Mouse (Mus musculus) ES-E14 (cell line): ENCODE data around the gene Prrx2. TPM values are rescaled to one million over a fixed set of nuclear protein-coding genes. Genes with fewer than 3 reads are reported as not detected.

ENCODE experiments used
- DNase-seq: peaks from one replicate; pipeline ENCODE4 v3.0.0-alpha.2; 2013; ENCODE audit warnings: low read depth, low spot score
- H3K27ac ChIP-seq: 2 replicates; pipeline ENCODE4 v1.5.1; 2012; ENCODE audit warnings: low read depth, mild to moderate bottlenecking, low read length, moderate library complexity, mixed read lengths; ENCODE audit not compliant: poor library complexity, insufficient read depth, severe bottlenecking
- H3K36me3 ChIP-seq: 2 replicates; pipeline ENCODE4 v1.6.1; 2012; ENCODE audit warnings: mild to moderate bottlenecking, low read length, moderate library complexity, mixed read lengths; ENCODE audit not compliant: control insufficient read depth, poor library complexity, insufficient read depth, severe bottlenecking
- H3K4me1 ChIP-seq, 2 experiments: fragments of 150-350 bp in 1 of 2; sonication (generic) in 1 of 2; 2 replicates each; pipeline ENCODE4 v1.6.1; 2012; ENCODE audit warnings: low read length in 2 of 2, mild to moderate bottlenecking in 1 of 2, mixed read lengths in 1 of 2; ENCODE audit not compliant: control insufficient read depth in 2 of 2, insufficient read depth in 2 of 2, poor library complexity in 1 of 2
- H3K4me3 ChIP-seq, 2 experiments: fragments of 150-350 bp in 1 of 2; sonication (generic) in 1 of 2; 2 replicates each; pipeline ENCODE4 v1.5.1; 2012; ENCODE audit warnings: low read length in 2 of 2, low read depth in 1 of 2, mild to moderate bottlenecking in 1 of 2, mixed read lengths in 1 of 2; ENCODE audit not compliant: insufficient read depth in 1 of 2, poor library complexity in 1 of 2, severe bottlenecking in 1 of 2
- H3K9ac ChIP-seq: 2 replicates; pipeline ENCODE4 v1.6.1; 2012; ENCODE audit warnings: low read depth, mild to moderate bottlenecking, low read length, mixed read lengths; ENCODE audit not compliant: poor library complexity, insufficient read depth, severe bottlenecking
- H3K9me3 ChIP-seq: fragments of 150-350 bp; sonication (generic); 2 replicates; pipeline ENCODE4 v1.6.1; 2012; ENCODE audit warnings: low read depth, mild to moderate bottlenecking, low read length; ENCODE audit not compliant: control insufficient read depth, insufficient read depth
- CHD2 ChIP-seq: IDR thresholded peaks from 2 replicates; pipeline ENCODE4 v1.6.1; 2014; ENCODE audit warnings: mild to moderate bottlenecking, low read depth, low read length, inconsistent platforms
- HCFC1 ChIP-seq: IDR thresholded peaks from 2 replicates; pipeline ENCODE4 v1.6.1; 2012; ENCODE audit warnings: low read length, inconsistent platforms, borderline replicate concordance; ENCODE audit not compliant: insufficient read depth
- MAFK ChIP-seq: IDR thresholded peaks from 2 replicates; pipeline ENCODE4 v1.6.1; 2014; ENCODE audit warnings: mild to moderate bottlenecking, low read depth, low read length, inconsistent platforms; ENCODE audit not compliant: insufficient read depth
- ZC3H11A ChIP-seq: IDR thresholded peaks from 2 replicates; pipeline ENCODE4 v1.6.1; 2012; ENCODE audit warnings: low read depth, mild to moderate bottlenecking, inconsistent platforms, low read length, borderline replicate concordance
- ZNF384 ChIP-seq: IDR thresholded peaks from 2 replicates; pipeline ENCODE4 v1.6.1; 2012; ENCODE audit warnings: low read depth, low read length, inconsistent platforms
- in situ Hi-C, 2 experiments: fragments of 600-800 bp; cut with MboI; formaldehyde crosslinking; loops; one replicate each; pipeline ENCODE4 v1.15.1; 2025; ENCODE audit warnings: low sequenced_read_pairs in 2 of 2, inconsistent platforms in 1 of 2; ENCODE audit not compliant: unreplicated experiment in 2 of 2
- total RNA-seq: library from RNA; depleted of rRNA; stranded (reverse); fragments of 300-350 nt; gene quantifications from 2 replicates; pipeline ENCODE4 v1.2.3, GENCODE M21; 2012

The Prrx2 gene
- total RNA-seq, 1 experiment, result 16.2 TPM

DNA sequence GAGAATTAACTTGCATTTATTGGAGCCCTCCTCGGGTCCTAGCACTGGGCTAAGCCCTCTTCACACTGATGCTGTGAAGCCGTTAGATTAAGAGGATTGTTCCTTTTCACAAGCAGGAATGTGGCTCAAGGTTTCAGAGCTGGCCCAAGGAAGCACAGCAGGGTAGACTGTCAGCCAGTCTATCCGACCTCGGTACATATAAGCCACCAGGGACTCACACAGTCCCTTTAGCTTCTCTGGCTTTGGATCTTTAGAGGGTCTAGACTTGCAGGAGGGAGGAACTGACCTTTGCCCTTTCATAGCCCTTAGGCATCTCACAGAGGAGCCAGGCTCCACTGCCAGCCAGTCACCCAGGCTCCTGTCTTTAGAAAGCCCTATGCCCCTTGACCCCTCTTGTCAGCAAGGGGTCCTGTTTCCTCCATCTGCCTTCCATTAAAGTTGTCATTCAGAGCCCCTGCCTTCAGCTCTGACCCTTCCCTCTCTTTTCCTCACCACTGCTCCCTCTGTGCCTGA lies 4.4 kb upstream of the Prrx2 start, which contains the start of gene Asb6:
Asb6 (minus strand) TSS at position 51 of the 513 bp plus-strand sequence.
- in situ Hi-C loops, result no loop called here
- no peak within 1 kb of the TSS for H3K27ac ChIP-seq

DNA sequence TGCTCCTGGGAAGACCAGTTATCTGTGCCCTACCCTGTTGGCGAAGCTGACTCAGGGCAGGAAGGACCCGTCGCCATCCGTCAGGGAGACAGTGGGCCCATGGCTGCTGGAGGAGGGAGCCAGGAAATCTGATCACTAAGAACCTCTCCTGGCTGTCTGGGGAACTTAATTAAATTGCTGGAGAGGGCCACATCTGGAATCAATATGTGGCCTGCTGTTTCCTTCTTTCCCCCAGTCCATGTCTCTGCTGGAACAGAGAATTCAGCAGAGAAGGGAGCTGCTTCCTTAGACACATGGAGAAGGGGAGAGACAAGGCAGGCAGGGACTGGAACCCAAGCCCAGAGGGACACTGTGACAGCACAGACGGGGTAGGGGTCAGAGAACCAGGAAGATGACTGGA lies 1.1 kb upstream of the Prrx2 start:
- Histone ChIP-seq H3K9ac (no peak overlapping the region), H3K9me3 (no peaks in the 10 kb centered on the region), H3K4me1 (peaks cover 5 to 18% of the 10 kb centered on the region in 2 experiments), H3K27ac (no peak overlapping the region), H3K4me3 (no peak overlapping the region), H3K36me3 (no peaks in the 10 kb centered on the region)
- in situ Hi-C loops, result no loop called here
- no peak for DNase-seq
- no peak for TF ChIP-seq ZC3H11A
- TF ChIP-seq HCFC1, result no peak
- no peak for TF ChIP-seq ZNF384
- no peak for TF ChIP-seq MAFK
- no peak for TF ChIP-seq CHD2

More for the DNA sequence above, 4.4 kb upstream of the Prrx2 start, which contains the start of gene Asb6:
- no peak within 1 kb of the TSS for H3K4me3 ChIP-seq
- H3K9me3 ChIP-seq, result no peaks in the 10 kb centered on the region
- no peak for DNase-seq
- peaks cover 10% of the 10 kb centered on the region for H3K36me3 ChIP-seq
- TF ChIP-seq CHD2 (no peak), ZNF384 (no peak), ZC3H11A (no peak), HCFC1 (no peak), MAFK (no peak)
- peaks cover 2 to 9% of the 10 kb centered on the region in 2 experiments for H3K4me1 ChIP-seq
- no peak within 1 kb of the TSS for H3K9ac ChIP-seq

DNA sequence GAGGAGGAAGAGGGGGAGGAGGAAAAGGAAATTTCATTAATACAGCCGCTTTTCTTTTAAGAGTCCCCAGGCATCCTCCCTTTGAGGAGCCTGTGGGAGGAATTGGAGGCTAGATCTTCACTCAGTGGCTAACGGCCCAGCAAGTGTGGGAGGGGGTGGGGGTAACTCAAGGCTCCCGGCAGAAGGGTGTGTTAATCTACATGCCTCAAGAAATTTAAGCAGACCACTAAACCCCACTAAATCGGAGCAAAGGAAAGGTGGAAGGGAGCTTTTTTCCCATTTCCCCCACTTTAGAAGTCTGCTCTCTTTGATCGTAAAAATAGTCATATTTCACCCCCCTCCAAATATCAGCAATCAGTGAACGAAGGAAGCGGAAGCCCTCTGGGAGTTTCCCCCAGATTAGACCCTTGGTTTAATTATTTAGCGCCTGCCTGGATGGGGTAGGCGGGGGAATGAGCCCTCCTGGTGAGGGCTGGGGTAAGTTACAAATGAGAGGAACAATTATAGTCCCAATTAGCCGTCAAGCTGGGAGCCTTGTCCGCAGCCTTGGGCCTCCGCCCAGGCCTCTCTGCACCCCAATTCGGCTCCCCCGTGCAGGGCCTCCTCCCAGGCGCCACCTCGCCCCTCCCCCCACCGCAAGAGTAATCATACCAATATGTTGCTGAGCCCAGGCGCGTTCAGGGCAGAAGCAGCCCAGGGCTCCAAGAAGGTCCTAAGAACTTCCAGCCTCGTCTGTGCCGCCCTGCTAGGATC lies 1.6 kb downstream of the Prrx2 start:
- Histone ChIP-seq H3K9ac (no peak overlapping the region), H3K36me3 (no peaks in the 10 kb centered on the region), H3K4me3 (no peak overlapping the region), H3K27ac (no peak overlapping the region), H3K4me1 (peaks cover 5 to 18% of the 10 kb centered on the region in 2 experiments), H3K9me3 (no peaks in the 10 kb centered on the region)
- TF ChIP-seq CHD2 (no peak), MAFK (no peak), ZC3H11A (no peak), ZNF384 (no peak), HCFC1 (no peak)
- in situ Hi-C loops, result no loop called here
- DNase-seq, result no peak

DNA sequence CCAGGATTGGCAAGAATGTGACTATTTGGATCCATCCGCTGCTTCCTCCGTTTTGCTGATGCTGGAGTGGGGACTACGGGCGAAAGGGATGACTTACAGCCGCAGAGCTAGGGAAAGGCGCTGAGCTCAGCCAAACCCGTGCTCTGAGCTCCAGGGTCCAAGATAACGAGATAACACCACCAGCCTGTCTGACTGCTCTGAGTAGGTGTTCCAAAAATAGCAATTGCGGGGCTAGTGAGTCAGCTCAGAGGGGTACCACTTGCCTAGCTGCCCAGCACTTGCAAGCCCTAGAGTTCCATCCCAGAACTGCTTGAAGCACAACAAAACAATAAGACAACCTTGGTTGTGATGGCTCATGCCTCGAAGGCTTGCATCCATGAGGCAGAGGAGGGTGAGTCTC lies 7.8 kb downstream of the Prrx2 start:
- Histone ChIP-seq H3K27ac (no peak overlapping the region; the same call in 1 of the 2 replicates), H3K36me3 (no peaks in the 10 kb centered on the region), H3K4me1 (peaks cover 2 to 3% of the 10 kb centered on the region in 2 experiments; a peak in 1 of 4 replicates), H3K9me3 (no peaks in the 10 kb centered on the region), H3K4me3 (no peak overlapping the region), H3K9ac (no peak overlapping the region)
- in situ Hi-C loops, result no loop called here
- no peak for DNase-seq
- TF ChIP-seq ZNF384 (no peak), MAFK (no peak), CHD2 (no peak), ZC3H11A (no peak), HCFC1 (no peak)
